Mouse (Mus musculus) lung, postnatal 14 days (tissue): Measurements from ENCODE around the gene Nmnat3.

Experiments used
- DNase-seq: peaks from one replicate; pipeline ENCODE4 v3.0.0; 2021

Nmnat3 gene

DNA sequence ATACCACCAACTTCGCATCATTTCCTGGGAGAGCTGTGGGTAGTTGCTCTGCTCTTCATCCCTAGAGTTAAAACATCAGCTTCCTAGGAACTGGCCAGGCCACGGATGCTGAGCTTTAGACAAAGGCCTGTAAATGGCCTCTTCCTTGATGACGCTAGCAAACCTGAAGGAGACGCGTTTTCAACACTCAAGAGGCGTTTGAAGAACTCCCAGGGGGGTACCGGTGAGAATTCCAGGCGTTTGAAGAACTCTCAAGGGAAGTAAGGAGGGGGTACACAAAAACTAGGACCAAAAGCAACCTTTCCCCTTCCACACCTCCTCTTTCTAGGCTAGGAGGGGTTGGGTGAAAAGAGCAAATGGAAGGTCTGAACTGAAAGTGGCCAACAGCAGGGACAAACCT lies 137.1 kb downstream of the Nmnat3 start:
- no peak for DNase-seq

DNA sequence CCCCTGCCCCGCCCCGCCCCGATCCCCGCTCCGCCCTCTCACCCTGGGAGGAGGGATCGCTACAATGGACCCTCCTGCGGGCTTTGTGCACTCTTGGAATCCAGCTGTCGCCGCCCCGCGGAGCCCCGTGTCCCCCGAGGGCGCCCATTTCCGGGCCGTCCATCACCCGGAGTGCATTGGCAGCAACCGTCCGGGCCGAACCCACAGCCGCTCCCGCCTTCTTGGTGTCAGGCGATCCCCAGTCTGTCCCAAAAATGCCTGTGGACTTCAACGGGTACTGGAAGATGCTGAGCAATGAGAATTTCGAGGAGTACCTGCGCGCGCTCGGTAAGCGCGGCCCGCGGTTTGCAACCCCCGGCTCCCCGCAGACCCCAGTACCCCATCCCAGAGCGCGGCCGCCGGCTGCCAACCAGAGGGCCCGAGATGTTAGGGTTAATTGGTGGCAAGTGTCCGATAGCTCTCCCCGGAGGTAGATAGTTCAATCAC lies 137.5 kb downstream of the Nmnat3 start:
- peak; percentile 55 for DNase-seq

DNA sequence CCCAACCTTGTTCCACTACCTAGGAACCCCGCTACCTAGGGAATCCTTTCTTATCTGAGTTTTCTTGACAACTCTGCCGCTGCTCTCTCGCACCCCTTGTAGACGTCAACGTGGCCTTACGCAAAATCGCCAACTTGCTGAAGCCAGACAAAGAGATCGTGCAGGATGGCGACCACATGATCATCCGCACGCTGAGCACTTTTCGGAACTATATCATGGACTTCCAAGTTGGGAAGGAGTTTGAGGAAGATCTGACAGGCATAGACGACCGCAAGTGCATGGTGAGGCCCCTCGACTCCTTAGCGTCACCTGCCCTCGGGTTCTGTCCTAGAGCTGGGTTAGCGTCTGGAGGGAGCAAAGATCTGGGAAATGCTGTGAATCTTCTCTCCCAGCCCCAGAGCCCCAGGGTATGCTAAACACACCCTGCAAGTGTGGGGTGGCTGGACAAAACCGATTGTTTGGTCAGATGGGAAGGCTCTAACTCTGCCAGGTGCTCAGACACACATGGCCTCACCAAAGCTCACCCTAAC lies 138.2 kb downstream of the Nmnat3 start:
- DNase-seq = no peak

DNA sequence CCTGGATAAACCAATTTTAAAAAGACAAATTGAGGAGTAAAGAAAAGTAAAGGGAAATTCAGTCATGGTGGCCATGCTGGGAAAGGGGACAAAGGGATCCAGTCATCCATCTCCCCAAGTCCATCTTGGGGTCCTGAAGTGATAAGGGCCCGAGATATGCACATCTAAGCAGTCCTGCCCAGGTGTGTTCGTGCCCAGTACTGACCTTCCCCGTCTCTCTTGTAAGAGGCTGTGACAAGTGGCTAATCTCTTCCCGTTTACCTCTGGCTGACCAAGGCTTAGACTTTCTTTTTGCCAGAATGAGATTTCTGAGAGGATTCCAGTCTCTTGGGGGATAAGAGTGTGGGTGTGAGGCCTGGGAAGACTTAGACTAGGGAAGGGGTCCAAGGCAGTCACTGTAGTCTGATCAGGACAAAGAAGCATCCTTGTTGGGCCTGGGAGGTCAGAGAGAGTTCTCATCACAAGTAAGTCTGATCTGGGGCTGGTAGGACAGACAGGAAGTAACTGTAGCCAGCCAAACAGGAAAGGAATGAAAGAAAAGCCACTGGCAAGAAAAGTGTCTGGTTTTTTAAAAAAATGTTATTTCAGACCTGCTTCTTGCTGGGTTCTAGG lies 140.8 kb downstream of the Nmnat3 start:
- no peak for DNase-seq

DNA sequence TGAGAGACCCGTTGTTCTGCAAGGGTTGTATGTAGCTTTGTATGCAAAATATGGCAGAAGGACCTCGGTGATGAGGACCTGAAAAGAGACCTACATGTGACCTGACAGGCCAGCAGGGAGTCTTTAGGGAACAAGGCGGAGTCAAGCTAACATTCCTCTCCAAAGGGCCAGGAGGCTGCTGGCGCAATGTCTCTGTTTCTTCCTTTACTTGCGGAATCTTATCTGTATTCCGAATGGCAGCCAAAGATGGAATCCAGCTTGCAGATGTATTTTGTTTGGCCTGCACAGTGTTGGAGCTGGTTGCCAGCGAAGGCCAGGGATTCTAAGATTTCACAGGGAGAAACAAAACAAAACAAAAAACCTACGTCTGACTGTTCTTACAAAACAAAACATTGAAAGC lies 141.5 kb downstream of the Nmnat3 start:
- DNase-seq = peak; percentile 61

DNA sequence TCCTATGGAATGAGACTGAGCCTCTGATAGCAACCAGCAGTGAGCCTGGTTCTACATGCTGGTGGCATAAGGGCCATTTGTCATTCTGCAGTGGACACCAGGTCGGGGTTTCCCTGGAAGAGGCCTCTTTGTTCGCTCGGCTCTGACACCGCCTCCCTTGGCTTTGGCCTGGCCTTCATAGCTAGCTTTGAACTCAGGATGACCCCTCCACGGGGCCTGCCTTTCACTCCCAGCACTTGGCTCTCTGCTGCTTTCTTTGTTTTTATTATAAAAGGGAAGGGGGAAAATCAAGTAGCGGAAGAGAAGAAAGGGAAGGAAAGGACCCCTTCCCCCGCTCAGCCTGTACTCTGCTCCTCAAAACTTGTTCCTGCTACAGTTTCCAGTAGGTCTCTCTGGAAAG lies 142.6 kb downstream of the Nmnat3 start:
- DNase-seq = peak; percentile 25

DNA sequence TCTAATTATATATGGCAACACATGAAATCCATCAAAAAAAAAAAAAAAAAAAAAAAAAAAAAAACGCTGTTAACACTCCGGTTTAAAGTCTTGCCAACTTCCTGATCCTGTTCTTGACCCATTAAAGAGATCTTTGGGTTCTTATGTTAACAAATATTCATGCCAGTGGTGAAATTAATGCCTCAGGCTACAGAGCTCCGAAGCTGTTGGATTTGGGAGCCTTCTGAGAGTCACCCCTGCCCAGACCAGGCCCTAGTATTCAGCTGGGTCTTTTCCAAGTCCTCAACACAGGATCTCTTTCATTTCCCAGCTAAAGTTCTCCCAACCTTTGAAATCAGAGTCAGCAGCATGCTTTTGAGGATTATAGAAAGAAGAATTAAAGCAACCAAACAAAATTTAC lies 143.3 kb downstream of the Nmnat3 start:
- DNase-seq = no peak

DNA sequence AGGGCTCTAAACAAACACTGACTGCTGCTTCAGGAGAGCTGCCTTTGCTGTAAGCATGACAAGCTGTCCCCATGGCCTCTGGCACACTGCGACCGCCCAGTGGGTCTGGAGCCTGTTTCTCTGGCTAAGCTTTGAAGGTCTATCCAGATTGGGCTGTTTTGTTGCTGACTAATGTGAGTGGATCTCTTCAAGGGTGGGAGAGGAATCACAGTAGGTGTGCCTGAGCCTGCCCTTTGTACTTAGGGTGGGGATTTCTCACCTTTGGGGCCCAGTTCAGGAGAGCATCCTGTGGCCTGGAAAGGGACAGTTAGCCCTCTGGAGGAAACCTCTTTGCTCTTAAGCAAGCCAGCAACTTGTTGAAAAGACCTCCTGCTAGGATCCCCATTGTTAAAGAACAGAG lies 145.8 kb downstream of the Nmnat3 start:
- DNase-seq = no peak

DNA sequence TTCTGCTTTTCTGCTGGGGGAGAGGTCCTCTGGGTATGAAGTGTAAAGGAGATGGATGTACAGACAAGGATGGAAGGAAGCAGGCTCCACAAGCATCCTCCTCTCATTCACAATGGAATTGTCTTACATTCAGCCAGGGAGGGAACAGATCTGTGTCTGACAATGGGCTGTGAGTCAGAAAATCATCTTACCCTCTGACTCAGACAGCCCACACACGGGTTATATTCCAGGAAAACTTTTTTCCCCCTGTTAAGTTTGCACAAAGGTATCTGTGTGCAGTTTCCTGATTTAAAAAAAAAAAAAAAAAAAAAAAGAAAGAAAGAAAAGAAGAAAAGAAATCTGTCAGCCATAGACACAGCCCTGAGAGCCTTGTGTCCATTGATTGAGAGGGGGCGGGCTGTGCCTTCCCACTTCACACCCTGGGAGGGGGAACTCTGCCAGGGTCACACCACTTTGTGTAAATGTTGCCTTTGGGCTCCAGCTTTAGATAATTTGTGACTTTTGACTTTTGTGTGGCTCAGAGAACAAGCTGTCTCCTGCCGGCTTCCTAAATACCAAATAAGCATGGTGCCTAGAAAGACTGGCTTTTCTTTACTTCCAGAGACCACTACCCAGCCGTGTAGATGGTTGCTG lies 146.8 kb downstream of the Nmnat3 start:
- no peak for DNase-seq

DNA sequence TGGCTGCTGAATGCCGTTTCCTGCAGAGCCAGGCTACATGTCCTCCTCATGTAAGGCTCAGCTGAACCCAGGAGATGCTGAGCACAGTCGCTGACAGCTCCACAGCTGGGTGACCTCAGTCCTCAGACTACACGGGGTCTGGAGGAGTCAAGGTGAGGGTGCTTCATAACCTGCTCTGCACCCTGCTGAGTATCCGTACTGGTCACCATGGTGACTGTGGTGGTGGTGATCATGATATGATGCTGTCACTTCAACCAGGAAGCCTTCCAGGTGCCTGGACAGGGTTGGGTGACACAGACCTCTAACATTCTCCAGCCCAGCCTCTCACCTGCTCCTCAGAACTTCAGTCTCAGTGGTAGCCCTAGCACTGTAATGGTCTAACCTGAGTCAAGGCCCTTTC lies 150.6 kb downstream of the Nmnat3 start:
- DNase-seq = no peak

DNA sequence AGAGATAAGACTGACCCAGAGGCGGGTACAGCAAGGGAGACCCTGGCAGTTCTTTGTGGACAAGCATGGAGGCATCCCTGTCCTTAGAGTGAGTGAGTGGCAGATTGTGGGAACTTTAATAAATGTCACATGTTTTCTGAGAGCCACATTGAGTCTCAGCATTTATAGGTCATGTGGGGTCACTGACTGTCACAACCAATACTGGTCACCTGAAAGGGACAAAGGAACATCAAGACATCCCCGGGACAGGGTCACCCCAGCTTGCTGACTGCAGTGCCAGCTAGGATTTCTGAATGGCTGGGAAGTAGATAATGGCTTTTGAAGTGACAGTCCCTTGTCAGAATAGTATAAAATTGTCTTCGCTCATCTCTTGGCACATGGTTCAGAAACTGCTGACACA lies 151.9 kb downstream of the Nmnat3 start:
- no peak for DNase-seq

DNA sequence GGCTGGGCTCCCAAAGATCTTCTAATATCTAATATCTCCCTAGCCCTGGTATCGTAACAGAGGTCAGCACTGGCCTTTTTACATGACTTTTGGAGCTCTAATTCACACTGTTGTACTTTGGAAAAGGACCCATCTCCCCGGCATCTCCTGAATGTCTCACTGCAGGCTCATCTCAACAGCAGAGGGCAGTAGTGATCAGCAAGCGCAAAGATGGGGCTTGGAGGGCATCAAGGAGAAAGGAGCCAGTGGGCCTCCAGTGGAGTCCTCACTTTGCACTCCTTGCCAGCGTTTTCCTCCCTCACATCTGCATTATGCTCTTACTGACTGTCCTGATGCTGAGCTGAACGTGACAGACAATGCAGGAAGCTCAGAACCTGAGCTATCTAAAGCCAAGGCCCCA lies 155.4 kb downstream of the Nmnat3 start:
- DNase-seq = peak; percentile 50

DNA sequence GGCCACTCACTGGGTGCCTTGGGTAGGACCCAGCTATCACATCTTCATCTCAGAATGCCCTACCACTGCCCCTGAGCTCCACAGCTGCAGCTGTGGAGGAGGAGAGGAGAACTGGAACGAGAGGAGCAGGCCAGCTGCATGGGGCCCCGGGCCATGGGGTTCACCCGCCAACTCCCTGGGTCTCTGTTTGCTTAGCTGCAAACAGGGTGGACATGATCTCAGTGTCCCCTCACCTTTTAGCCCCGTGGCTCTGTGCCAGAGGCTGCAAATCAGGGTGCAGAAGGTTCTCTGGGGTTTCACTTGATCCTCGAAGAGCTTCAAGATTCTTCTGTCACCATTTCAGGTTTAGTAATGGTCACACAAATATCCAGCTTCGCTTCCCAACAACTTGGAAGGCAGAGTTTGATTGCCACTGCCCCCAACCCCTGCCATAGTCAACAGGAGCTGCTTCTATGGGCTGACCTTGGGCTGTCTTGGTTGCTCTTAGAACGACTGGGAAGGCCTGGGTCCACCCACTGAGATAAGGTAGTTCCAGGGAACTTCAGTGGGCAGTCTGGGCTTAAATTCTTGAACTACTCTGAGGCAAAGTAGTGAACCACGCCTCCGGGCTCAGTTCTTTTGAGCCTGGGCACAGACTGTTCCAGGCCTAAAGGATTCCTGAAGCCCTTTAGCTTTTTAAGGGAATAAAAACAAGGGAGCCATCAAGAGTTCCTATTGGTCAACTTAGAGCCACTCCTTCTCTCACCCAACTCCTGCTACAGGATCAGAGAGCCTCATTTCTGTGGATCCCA lies 158.3 kb downstream of the Nmnat3 start:
- no peak for DNase-seq

DNA sequence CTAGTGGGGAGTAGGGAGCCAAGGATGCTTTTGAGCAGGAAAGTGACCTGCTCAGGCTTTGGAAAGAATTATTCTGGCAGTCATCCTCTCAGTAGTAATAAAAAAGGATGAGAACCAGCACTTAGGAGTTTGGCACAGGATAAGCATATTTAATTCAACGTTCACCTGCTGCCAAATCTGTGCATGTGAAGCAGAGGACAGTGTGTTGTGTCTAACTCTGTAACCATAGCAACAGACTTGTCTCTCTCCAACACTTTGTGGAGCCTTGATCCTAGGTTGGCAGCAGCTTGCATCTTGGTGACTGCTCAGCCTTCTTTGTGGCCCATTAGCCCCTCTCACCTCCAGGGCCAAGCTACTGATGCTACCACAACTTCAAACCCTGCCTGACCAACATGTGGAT lies 163.7 kb downstream of the Nmnat3 start:
- no peak for DNase-seq

DNA sequence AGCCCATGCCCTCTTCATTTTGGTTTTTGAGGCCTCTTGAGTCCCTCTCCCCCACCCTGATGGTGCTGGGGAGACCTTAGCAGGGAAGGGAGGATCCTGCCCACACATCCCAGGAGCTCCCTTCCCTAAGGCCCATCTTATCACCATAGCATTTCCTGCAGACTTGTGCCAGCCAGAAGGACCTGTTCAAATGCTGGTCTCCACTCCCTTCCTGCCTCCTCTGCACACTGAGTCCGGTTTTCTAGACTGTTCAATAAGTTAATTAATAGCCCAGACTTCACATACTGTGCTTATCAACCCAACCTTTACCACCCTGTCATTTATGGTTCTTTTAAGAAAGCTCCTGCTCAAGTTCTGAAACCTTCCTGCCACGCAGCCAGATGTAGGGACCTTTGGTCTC lies 179.5 kb downstream of the Nmnat3 start:
- no peak for DNase-seq
